ENCODE assay signal across 19 mouse cellular contexts in genomic region chr10:43898276-43898675, GRCm38 (mm10).
"Had no signal": no experiment of that assay in that cellular context is flagged by ENCODE, and none has a peak within 500 bp of the region (broad histone marks: within the 10 kb centered on the region; RNA-seq: fewer than 3 reads in every experiment).

No protein-coding gene starts in this region.

- H3K27me3 ChIP-seq: liver, embryonic 12.5 days; midbrain, embryonic 12.5 days; neural tube, embryonic 13.5 days; neural tube, embryonic 15.5 days; stomach, embryonic 15.5 days had no signal

- H3K9me3 ChIP-seq: liver, embryonic 12.5 days; midbrain, embryonic 10.5 days; midbrain, embryonic 12.5 days; neural tube, embryonic 13.5 days; neural tube, embryonic 15.5 days; stomach, embryonic 15.5 days had no signal

- H3K4me3 ChIP-seq: liver, embryonic 12.5 days; midbrain, embryonic 10.5 days; midbrain, embryonic 12.5 days; myocyte; neural tube, embryonic 13.5 days; neural tube, embryonic 15.5 days; stomach, embryonic 15.5 days had no signal

- DNase-seq: lung, adult 18-20 months; lung, embryonic 14.5 days; lung, postnatal 14 days; lung, postnatal 36 days; midbrain, embryonic 14.5 days; retina, postnatal 1 day; right cerebral cortex, adult 18-20 months; right cerebral cortex, postnatal 25 days; right cerebral cortex, postnatal 4 days; thymus, adult 2 months; thymus, postnatal 25 days; thymus, postnatal 4 days had no signal
